Mouse (Mus musculus) heart, adult 8-10 months (tissue): ENCODE data around the gene Ube2t. TPM values are rescaled to one million over a fixed set of nuclear protein-coding genes. Genes with fewer than 3 reads are reported as not detected.

Source experiments
- total RNA-seq, 4 experiments: library from RNA; stranded (reverse); gene quantifications; 2 replicates each; pipeline ENCODE4 v1.2.4; 2022

Gene Ube2t
- total RNA-seq, 4 experiments from 2014 or later: 5.3 to 9.7 (median 7.4) TPM

Other genes with a start within 250 kb of the Ube2t start
- 100 to 1,000 TPM; 171 to 181 (median 179) TPM for gene Ppp1r12b, start 6.6 kb upstream of the Ube2t start, total RNA-seq
- gene Lgr6, start 142.7 kb downstream of the Ube2t start, total RNA-seq: 10 to 100 TPM; 12.9 to 17.9 (median 15.9) TPM
- 1 to 10 TPM in 1 of 4 experiments, under 1 TPM in 3; 0.34 to 1.5 (median 0.49) TPM for gene Ptpn7, start 170.1 kb downstream of the Ube2t start, total RNA-seq
- 10 to 100 TPM; 19.0 to 21.4 (median 20.7) TPM for gene Arl8a, start 184.3 kb downstream of the Ube2t start, total RNA-seq
- gene Gpr37l1, start 205.1 kb downstream of the Ube2t start, total RNA-seq: under 1 TPM; 0.44 to 0.71 (median 0.65) TPM